Mouse (Mus musculus): Measurements from ENCODE around the gene Lrrc47. TPM values are rescaled to one million over a fixed set of nuclear protein-coding genes. Genes with fewer than 3 reads are reported as not detected.

Gene Lrrc47
- total RNA-seq (2023): 10 to 100 TPM; 26.2 to 36.5 TPM

DNA sequence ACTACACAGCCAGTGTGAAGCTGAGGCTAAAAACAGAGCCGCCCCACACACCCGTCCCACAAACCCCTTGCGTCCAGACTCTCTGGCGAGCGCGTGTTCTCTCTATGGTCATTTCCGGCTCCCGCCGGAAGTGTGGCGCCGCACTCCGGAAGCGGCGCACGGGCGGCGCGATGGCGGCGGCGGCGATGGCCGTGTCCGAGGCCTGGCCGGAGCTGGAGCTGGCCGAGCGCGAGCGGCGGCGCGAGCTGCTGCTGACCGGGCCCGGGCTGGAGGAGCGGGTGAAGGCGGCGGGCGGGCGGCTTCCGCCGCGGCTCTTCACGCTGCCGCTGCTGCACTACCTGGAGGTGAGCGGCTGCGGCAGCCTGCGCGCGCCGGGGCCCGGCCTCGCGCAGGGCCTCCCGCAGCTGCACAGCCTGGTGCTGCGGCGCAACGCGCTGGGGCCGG, at the start of gene Lrrc47:
Gene Lrrc47, plus strand, starts transcription at position 86 of the 444 bp plus-strand sequence.

DNA sequence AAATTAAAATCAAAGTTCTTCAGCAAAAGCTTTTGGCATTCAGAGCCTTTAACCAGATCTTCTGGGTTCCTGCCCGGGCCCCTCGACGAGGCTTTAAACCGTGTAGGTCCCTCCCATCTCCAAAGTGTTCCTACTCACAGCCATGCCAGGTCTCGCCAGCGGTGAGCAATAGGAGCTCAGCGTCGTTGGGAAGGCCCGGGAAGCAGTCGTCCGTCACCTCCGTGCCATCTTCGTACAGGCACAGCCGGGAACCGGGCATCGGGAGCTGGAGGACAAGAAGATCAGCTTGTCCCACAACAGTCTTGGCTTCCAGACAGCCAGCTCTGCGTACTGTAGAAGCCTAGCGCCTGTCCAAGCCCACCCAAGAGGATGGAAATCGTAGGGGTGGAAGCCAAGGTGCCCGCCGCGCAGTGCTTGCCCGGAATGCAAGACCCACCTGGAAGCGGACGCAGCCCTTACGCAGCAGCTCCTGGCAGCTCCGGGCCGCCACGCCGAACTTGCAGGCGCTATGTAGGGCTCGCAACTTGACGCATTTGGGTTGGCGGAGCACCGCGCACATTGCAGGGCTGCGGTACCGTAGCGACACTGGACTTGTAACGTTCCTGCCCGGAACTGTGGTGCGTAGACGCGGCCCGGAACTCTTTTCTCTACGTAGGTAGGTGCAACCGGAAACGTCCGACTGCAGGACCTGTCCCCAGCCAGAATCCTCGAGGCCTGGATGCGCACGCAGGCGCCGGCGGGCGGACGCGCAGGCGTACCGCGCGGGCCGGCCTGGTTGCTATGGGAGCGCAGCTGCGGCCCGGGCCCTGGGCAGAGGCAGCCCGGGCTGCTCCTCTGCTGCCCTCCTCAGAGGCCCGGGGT, 36.9 kb upstream of the Lrrc47 start, which contains the start of the genes Dffb and Cep104:
Gene Dffb, minus strand, starts transcription at position 696 of the 861 bp plus-strand sequence.
Gene Cep104, plus strand, starts transcription at position 764 of the 861 bp plus-strand sequence.

DNA sequence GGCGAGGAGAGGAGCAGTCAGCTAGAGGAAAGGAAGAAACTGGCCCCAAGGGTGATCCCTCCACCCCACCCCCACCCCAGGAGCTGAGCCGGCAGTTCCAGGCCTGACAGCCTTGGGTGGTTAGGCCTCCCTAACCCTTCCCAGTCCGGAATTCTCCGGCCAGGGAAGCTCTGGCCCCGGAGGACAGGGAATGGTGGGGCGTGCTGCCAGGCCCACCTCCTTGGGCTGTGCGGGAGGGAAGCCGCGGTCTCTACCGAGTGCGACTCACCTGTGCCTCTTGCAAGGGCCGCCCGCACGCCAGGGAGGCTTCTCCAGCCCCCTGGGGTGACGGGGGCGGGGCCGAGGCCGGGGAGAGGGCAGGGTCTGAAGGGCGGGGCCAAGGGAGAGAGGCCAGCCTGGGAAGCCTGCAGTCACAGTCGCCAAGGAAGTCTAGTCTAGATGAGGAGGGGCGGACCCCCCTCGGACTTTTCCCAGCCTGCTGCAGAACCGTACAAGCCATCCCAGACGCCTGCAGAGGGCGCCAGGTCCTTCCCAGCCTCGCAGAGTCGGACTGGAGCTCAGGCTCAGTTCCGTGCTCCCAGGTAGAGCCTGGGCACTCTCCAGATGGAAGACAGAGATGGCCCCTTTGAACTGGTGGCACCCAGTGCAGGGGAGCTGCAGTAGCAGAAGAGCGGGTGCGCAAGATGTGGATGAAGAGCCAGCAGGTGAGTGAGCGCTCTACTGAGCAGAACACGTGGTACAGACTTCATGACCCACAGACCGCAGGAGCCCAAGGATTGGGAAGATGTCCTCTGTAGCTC, 14.3 kb downstream of the Lrrc47 start, which contains the start of gene Smim1:
Gene Smim1, minus strand, starts transcription at position 590 of the 800 bp plus-strand sequence.

DNA sequence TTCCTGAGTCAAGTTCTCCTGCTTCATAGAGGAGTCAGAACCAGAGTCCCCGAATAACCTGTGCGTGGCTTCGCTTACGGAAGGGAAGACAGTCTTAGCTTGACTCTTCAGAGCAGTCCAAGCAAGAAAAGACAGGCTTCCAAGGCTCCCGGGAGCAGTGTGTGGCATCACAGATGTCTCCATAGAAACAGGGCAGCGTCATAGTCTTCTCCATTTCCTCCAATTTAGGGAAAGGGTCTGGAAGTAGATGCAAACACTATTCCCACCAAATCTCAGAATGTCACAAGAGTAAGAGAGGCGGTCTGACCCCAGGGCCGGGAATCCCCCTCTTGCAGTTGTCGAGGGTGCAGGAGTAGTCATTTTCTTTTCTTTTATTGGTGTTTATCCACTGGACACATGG, 31.0 kb downstream of the Lrrc47 start, which contains the start of gene Ccdc27:
Gene Ccdc27, minus strand, starts transcription at position 101 of the 400 bp plus-strand sequence.

Other genes with a start within 250 kb of the Lrrc47 start
- 10 to 100 TPM; 21.4 to 22.0 TPM for gene A430005L14Rik, start 54.5 kb upstream of the Lrrc47 start, total RNA-seq (2023)
- gene Dffb, start 36.6 kb upstream of the Lrrc47 start, total RNA-seq (2023): 10 to 100 TPM in 1 of 2 experiments, 1 to 10 TPM in 1; 8.2 to 12.5 TPM
- gene Cep104, start 36.5 kb upstream of the Lrrc47 start, total RNA-seq (2023): 1 to 10 TPM; 7.3 to 7.4 TPM
- gene Smim1, start 14.5 kb downstream of the Lrrc47 start, total RNA-seq (2023): 1 to 10 TPM; 1.9 to 8.9 TPM
- not detected for gene Ccdc27, start 30.9 kb downstream of the Lrrc47 start, total RNA-seq (2023)
- not detected for gene Trp73, start 128.5 kb downstream of the Lrrc47 start, total RNA-seq (2023)
- gene Wrap73, start 130.6 kb downstream of the Lrrc47 start, total RNA-seq (2023): 1 to 10 TPM; 6.4 to 7.6 TPM
- gene Tprgl, start 148.9 kb downstream of the Lrrc47 start, total RNA-seq (2023): 100 to 1,000 TPM; 158 to 165 TPM
- under 1 TPM; 0.46 to 0.62 TPM for gene Megf6, start 159.0 kb downstream of the Lrrc47 start, total RNA-seq (2023)

All from neutrophil, adult 59 days (primary cell).